ENCODE assay signal across 8 mouse cellular contexts in genomic region chr13:37777351-37778146, GRCm38 (mm10). TPM values are rescaled to one million over a fixed set of nuclear protein-coding genes. Genes with fewer than 3 reads are reported as not detected.
A peak's percentile ranks its signal among the peaks of the same experiment; 100 is the strongest.
DNase-seq lines count a peak whose midpoint lies in the region; ATAC-seq and TF ChIP-seq lines count a peak whose summit lies in the region.

No protein-coding gene starts in this region.

- ATAC-seq in forebrain, embryonic 12.5 days (ENCODE audit: low FRiP score) = peak; percentile 44; the same call in 1 of the 2 replicates
- peak; percentile 76 for ATAC-seq in liver, embryonic 11.5 days (replicated peaks; ENCODE audit: low FRiP score)
- no peak for ATAC-seq in stomach, embryonic 15.5 days (ENCODE audit: insufficient read depth, low FRiP score, low read depth)

- no peak for DNase-seq in lung, adult 2 months
- no peak for DNase-seq in lung, postnatal 14 days
- peak; percentile 48 for DNase-seq in liver, embryonic 11.5 days (ENCODE audit: low spot score)
- DNase-seq in adrenal gland, adult (ENCODE audit: inconsistent age in 2 of 2, low spot score in 1 of 2) = no peak
- no peak for DNase-seq in cerebellum, adult 8-10 months

- peak overlapping the region; percentile 59 for H3K9ac ChIP-seq in forebrain, embryonic 12.5 days
- peak overlapping the region; percentile 65; the same call in 1 of the 2 replicates for H3K9ac ChIP-seq in liver, embryonic 11.5 days (ENCODE audit: low read depth, low read length)
- H3K9ac ChIP-seq in stomach, embryonic 15.5 days = no peak overlapping the region

- no peaks in the 10 kb centered on the region for H3K36me3 ChIP-seq in forebrain, embryonic 12.5 days (replicated peaks)
- H3K36me3 ChIP-seq in liver, embryonic 11.5 days (ENCODE audit: control insufficient read depth, insufficient read depth, low read length) = no peaks in the 10 kb centered on the region
- H3K36me3 ChIP-seq in stomach, embryonic 15.5 days = no peaks in the 10 kb centered on the region

- H3K27me3 ChIP-seq in forebrain, embryonic 12.5 days = peaks cover 72% of the 10 kb centered on the region
- H3K27me3 ChIP-seq in liver, embryonic 11.5 days (replicated peaks; ENCODE audit: control insufficient read depth, insufficient read depth, low read length) = peaks cover 6% of the 10 kb centered on the region; the same call in 1 of the 2 replicates
- H3K27me3 ChIP-seq in stomach, embryonic 15.5 days (replicated peaks) = no peaks in the 10 kb centered on the region

- H3K27ac ChIP-seq in bone marrow, adult 2 months (ENCODE audit: control insufficient read depth, insufficient read depth, low read depth, low read length, poor library complexity) = peak overlapping the region; percentile 62
- H3K27ac ChIP-seq in forebrain, embryonic 12.5 days = no peak overlapping the region
- no peak overlapping the region for H3K27ac ChIP-seq in liver, embryonic 11.5 days (ENCODE audit: low read depth, low read length)
- no peak overlapping the region for H3K27ac ChIP-seq in stomach, embryonic 15.5 days

- no peak for TF ChIP-seq CTCF in lung, adult 2 months (IDR thresholded peaks at IDR 0.05; ENCODE audit: insufficient read depth, low read length)
- no peak for TF ChIP-seq CTCF in bone marrow, adult 2 months (IDR thresholded peaks at IDR 0.05; ENCODE audit: control insufficient read depth, insufficient read depth, low read length)

- H3K4me2 ChIP-seq in forebrain, embryonic 12.5 days = peak overlapping the region; percentile 100
- H3K4me2 ChIP-seq in liver, embryonic 11.5 days = peak overlapping the region; percentile 94
- H3K4me2 ChIP-seq in stomach, embryonic 15.5 days = peak overlapping the region; percentile 100

- no peaks in the 10 kb centered on the region for H3K9me3 ChIP-seq in forebrain, embryonic 12.5 days
- no peaks in the 10 kb centered on the region for H3K9me3 ChIP-seq in liver, embryonic 11.5 days (ENCODE audit: control insufficient read depth, low read length)
- H3K9me3 ChIP-seq in stomach, embryonic 15.5 days = no peaks in the 10 kb centered on the region

- H3K4me3 ChIP-seq in lung, adult 2 months (replicated peaks; ENCODE audit: extremely low read depth, low read depth, low read length) = peak overlapping the region; percentile 62
- H3K4me3 ChIP-seq in bone marrow, adult 2 months (replicated peaks; ENCODE audit: control insufficient read depth, low read depth, low read length) = peak overlapping the region; percentile 84
- H3K4me3 ChIP-seq in forebrain, embryonic 12.5 days (replicated peaks) = peak overlapping the region; percentile 56
- H3K4me3 ChIP-seq in liver, embryonic 11.5 days (ENCODE audit: low read depth, low read length) = peak overlapping the region; percentile 67
- peak overlapping the region; percentile 60 for H3K4me3 ChIP-seq in stomach, embryonic 15.5 days (replicated peaks)

- TF ChIP-seq POLR2A in lung, adult 2 months (IDR thresholded peaks at IDR 0.05; ENCODE audit: borderline replicate concordance, extremely low read depth, low read depth, low read length) = no peak
- no peak for TF ChIP-seq POLR2A in bone marrow, adult 2 months (IDR thresholded peaks at IDR 0.05; ENCODE audit: borderline replicate concordance, control insufficient read depth, low read depth, low read length)

- peaks cover 5% of the 10 kb centered on the region for H3K4me1 ChIP-seq in lung, adult 2 months (ENCODE audit: control insufficient read depth, insufficient read depth, low read length)
- H3K4me1 ChIP-seq in bone marrow, adult 2 months (ENCODE audit: control insufficient read depth, insufficient read depth, low read length) = no peaks in the 10 kb centered on the region; the same call in 1 of the 2 replicates
- H3K4me1 ChIP-seq in forebrain, embryonic 12.5 days = peaks cover 20% of the 10 kb centered on the region
- H3K4me1 ChIP-seq in liver, embryonic 11.5 days (replicated peaks; ENCODE audit: control insufficient read depth, insufficient read depth, low read length) = peaks cover 16% of the 10 kb centered on the region
- peaks cover 13% of the 10 kb centered on the region for H3K4me1 ChIP-seq in stomach, embryonic 15.5 days

- WGBS in lung, adult 2 months = 39% methylated on average over 25 of the region's 25 CpGs
- WGBS in bone marrow, adult 2 months = 39% methylated on average over 25 of the region's 25 CpGs
- whole genome bisulfite sequencing in forebrain, embryonic 12.5 days = 14% methylated on average over 25 of the region's 25 CpGs
- WGBS in liver, embryonic 11.5 days = 15% methylated on average over 25 of the region's 25 CpGs
- 23% methylated on average over 25 of the region's 25 CpGs for WGBS in stomach, embryonic 15.5 days

RNA-seq across cellular contexts. Expression of gene Rreb1, which starts 0.7 kb away (rescaled TPM):
- polyA plus RNA-seq in lung, adult 2 months (2012; rRNA removed) = 23.0 and 23.7 TPM in 2 replicates
- 7.5 and 17.7 TPM in 2 replicates for polyA plus RNA-seq in bone marrow, adult 2 months (2011; ENCODE audit: insufficient read depth, insufficient read length, low replicate concordance, missing spikeins)
- 4.1 and 5.3 TPM in 2 replicates for polyA plus RNA-seq in forebrain, embryonic 12.5 days (2016; fragmentation: Nextera tagmentation; extraction: Ambion mirVana)
- polyA plus RNA-seq in liver, embryonic 11.5 days (2014; fragmentation: Nextera tagmentation; extraction: Ambion mirVana) = 20.6 and 23.6 TPM in 2 replicates
- 12.8 and 16.0 TPM in 2 replicates for polyA plus RNA-seq in stomach, embryonic 15.5 days (2015; fragmentation: Nextera tagmentation; extraction: Ambion mirVana)
